Mouse (Mus musculus): Measurements from ENCODE around the gene Ackr4. TPM values are rescaled to one million over a fixed set of nuclear protein-coding genes. Genes with fewer than 3 reads are reported as not detected.

The Ackr4 gene
- polyA plus RNA-seq, 1 experiment: 13.6 TPM

DNA sequence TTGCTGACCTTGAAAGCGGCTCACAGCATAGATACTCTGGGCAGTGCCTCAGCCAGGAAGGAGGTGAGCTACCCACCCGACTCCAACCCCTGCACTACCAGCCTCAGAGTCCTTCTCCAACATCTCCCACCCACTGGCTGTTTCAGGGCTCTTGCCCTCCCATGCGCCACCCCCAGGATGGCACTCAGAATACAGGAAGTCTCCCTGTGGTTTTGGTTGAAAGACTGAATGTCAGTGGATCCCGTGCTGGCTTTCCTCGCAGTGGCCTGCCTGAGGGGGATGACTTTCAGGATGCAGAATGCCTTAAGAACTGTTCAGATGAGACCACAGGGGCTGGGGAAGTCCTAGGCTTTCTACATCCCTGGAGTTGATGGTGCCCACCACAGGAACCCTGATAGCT lies 3.6 kb downstream of the Ackr4 start:
- 36% methylated on average over 5 of the region's 5 CpGs for WGBS
- DNase-seq: no peak
- Histone ChIP-seq H3K4me3 (ENCODE audit: control insufficient read depth, insufficient read depth, low read length) (no peak overlapping the region), H3K27me3 (ENCODE audit: control insufficient read depth, insufficient read depth, low read length) (no peaks in the 10 kb centered on the region), H3K4me1 (replicated peaks; ENCODE audit: control insufficient read depth, insufficient read depth, low read length) (no peaks in the 10 kb centered on the region), H3K27ac (ENCODE audit: control insufficient read depth, insufficient read depth, low read length) (no peak overlapping the region), H3K36me3 (ENCODE audit: control insufficient read depth, insufficient read depth, low read length) (no peaks in the 10 kb centered on the region)
- TF ChIP-seq POLR2A (IDR thresholded peaks at IDR 0.05; ENCODE audit: control insufficient read depth, extremely low read depth, insufficient read depth, low read length, poor library complexity) (no peak), CTCF (IDR thresholded peaks at IDR 0.05; ENCODE audit: borderline replicate concordance, control insufficient read depth, extremely low read depth, insufficient read depth, low read length, poor library complexity) (no peak)

DNA sequence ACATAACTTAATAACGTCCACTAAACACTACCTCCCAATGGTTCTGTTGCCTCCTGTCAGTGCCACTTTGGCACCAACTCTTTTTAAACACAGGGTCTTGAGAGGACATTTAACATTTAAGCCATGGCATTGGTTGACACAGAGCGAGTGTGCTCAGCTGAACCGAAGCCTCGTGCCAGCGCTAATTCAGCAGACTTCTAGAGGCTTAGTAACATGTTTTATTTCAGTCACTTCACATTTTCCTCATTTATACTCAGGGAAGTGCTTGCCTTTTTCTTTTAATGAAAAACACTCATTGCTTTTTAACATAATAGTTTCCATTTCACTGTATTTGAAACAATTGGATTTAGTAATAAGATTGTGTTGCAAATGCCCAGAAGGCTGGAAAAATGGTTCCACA lies 17.6 kb downstream of the Ackr4 start:
- Histone ChIP-seq H3K27me3 (ENCODE audit: control insufficient read depth, insufficient read depth, low read length) (no peaks in the 10 kb centered on the region), H3K4me3 (ENCODE audit: control insufficient read depth, insufficient read depth, low read length) (no peak overlapping the region), H3K27ac (ENCODE audit: control insufficient read depth, insufficient read depth, low read length) (no peak overlapping the region), H3K4me1 (replicated peaks; ENCODE audit: control insufficient read depth, insufficient read depth, low read length) (no peaks in the 10 kb centered on the region), H3K36me3 (ENCODE audit: control insufficient read depth, insufficient read depth, low read length) (no peaks in the 10 kb centered on the region)
- WGBS: 96% methylated on average over 5 of the region's 5 CpGs
- no peak for DNase-seq
- no peak for TF ChIP-seq POLR2A (IDR thresholded peaks at IDR 0.05; ENCODE audit: control insufficient read depth, extremely low read depth, insufficient read depth, low read length, poor library complexity)
- no peak for TF ChIP-seq CTCF (IDR thresholded peaks at IDR 0.05; ENCODE audit: borderline replicate concordance, control insufficient read depth, extremely low read depth, insufficient read depth, low read length, poor library complexity)

DNA sequence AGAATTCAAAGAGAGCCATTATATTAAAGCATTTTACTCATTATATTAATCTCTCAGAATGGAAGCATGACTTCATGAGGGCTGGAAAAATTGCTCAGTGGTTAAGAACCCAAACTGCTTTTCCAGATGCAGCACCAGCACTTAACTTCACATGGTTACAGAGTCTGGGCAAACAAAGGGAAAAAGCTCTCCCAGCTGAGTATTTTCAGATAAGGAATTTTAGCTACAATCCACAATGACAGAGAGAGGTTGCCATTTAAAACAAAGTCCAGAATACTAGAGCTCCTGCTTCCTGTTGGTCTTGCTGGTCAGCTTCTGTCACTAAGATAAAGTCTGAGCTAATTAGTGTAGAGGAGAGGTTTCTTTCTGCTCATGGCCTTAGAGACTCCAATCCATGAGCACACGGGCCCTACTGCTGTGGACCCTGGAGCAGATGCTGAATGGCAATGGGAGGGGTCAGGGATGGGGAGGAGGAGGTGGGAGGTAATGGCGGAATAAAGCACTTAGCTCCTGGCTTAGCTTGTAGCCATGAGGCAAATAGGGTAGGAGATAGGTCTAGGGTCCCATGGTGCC lies 18.1 kb downstream of the Ackr4 start:
- TF ChIP-seq CTCF (IDR thresholded peaks at IDR 0.05; ENCODE audit: borderline replicate concordance, control insufficient read depth, extremely low read depth, insufficient read depth, low read length, poor library complexity): no peak
- no peak for TF ChIP-seq POLR2A (IDR thresholded peaks at IDR 0.05; ENCODE audit: control insufficient read depth, extremely low read depth, insufficient read depth, low read length, poor library complexity)
- H3K4me3 ChIP-seq (ENCODE audit: control insufficient read depth, insufficient read depth, low read length): no peak overlapping the region
- H3K27ac ChIP-seq (ENCODE audit: control insufficient read depth, insufficient read depth, low read length): no peak overlapping the region
- whole genome bisulfite sequencing: 94% methylated on average over 2 of the region's 2 CpGs
- no peaks in the 10 kb centered on the region for H3K27me3 ChIP-seq (ENCODE audit: control insufficient read depth, insufficient read depth, low read length)
- DNase-seq: no peak
- no peaks in the 10 kb centered on the region for H3K4me1 ChIP-seq (replicated peaks; ENCODE audit: control insufficient read depth, insufficient read depth, low read length)
- H3K36me3 ChIP-seq (ENCODE audit: control insufficient read depth, insufficient read depth, low read length): no peaks in the 10 kb centered on the region

DNA sequence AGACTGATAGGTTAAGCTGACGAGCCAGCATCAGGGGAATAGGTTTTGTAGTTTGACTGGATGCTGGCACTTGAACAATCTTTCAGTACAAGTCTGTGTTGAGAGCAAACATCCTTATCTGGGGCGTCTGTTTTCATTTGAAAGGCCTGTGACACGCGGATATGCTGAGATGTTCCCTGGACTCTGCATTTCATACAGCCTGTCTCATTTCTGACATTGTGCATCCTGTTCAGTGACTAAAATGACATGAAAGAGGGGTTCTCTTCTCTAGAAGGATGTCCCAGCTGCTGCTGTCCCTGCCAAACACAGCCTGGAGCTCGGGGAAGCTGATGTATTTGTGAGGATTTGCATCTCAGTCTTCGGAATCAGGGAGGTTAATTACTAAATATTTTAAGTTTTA lies 19.3 kb downstream of the Ackr4 start:
- TF ChIP-seq POLR2A (IDR thresholded peaks at IDR 0.05; ENCODE audit: control insufficient read depth, extremely low read depth, insufficient read depth, low read length, poor library complexity): no peak
- TF ChIP-seq CTCF (IDR thresholded peaks at IDR 0.05; ENCODE audit: borderline replicate concordance, control insufficient read depth, extremely low read depth, insufficient read depth, low read length, poor library complexity): no peak

DNA sequence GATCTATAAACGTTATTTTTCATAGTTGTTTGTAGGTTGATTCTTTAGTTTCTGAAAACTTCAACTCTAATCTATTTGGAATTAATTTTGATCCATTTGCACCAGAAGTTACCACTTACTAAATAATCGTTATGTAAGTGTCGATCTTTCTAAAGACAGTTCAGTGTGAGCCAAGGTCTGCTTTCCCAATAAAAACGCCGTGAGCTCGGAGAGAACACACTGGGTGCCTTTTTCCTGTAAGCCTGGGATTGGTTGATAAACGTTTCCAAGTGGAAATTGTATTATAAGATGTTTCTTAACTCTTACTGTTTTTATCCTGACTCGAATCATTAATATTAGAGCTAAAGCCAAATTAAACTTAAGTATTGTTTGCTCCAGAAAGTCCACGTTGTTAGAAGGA lies 19.8 kb downstream of the Ackr4 start:
- TF ChIP-seq CTCF (IDR thresholded peaks at IDR 0.05; ENCODE audit: borderline replicate concordance, control insufficient read depth, extremely low read depth, insufficient read depth, low read length, poor library complexity) (no peak), POLR2A (IDR thresholded peaks at IDR 0.05; ENCODE audit: control insufficient read depth, extremely low read depth, insufficient read depth, low read length, poor library complexity) (no peak)
- no peak for DNase-seq
- H3K4me1 ChIP-seq (replicated peaks; ENCODE audit: control insufficient read depth, insufficient read depth, low read length): no peaks in the 10 kb centered on the region
- H3K27ac ChIP-seq (ENCODE audit: control insufficient read depth, insufficient read depth, low read length): no peak overlapping the region
- no peaks in the 10 kb centered on the region for H3K27me3 ChIP-seq (ENCODE audit: control insufficient read depth, insufficient read depth, low read length)
- no peaks in the 10 kb centered on the region for H3K36me3 ChIP-seq (ENCODE audit: control insufficient read depth, insufficient read depth, low read length)
- 93% methylated on average over 9 of the region's 9 CpGs for WGBS
- H3K4me3 ChIP-seq (ENCODE audit: control insufficient read depth, insufficient read depth, low read length): no peak overlapping the region

More for the DNA sequence above, 19.3 kb downstream of the Ackr4 start:
- Histone ChIP-seq H3K27me3 (ENCODE audit: control insufficient read depth, insufficient read depth, low read length) (no peaks in the 10 kb centered on the region), H3K27ac (ENCODE audit: control insufficient read depth, insufficient read depth, low read length) (no peak overlapping the region), H3K36me3 (ENCODE audit: control insufficient read depth, insufficient read depth, low read length) (no peaks in the 10 kb centered on the region), H3K4me3 (ENCODE audit: control insufficient read depth, insufficient read depth, low read length) (no peak overlapping the region), H3K4me1 (replicated peaks; ENCODE audit: control insufficient read depth, insufficient read depth, low read length) (no peaks in the 10 kb centered on the region)
- DNase-seq: no peak
- 92% methylated on average over 6 of the region's 6 CpGs for WGBS

DNA sequence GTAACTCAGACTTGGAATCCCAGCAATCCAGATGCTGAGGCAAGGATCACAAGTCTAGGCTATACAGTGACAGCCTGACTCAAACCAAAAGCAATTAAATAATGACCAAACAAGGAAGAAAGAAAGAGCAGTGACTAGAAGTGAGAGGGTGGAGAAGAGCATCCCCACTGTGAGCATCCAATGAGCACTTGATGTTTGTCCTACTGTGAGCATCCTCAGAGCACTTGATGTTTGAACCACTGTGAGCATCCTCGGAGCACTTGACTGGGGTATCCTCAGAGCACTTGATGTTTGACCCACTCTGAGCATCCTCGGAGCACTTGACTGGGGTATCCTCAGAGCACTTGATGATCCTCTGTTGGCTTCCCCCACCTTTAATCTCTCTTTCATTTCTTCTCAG lies 21.7 kb downstream of the Ackr4 start:
- no peak for DNase-seq
- 97% methylated on average over 2 of the region's 2 CpGs for WGBS
- no peak overlapping the region for H3K27ac ChIP-seq (ENCODE audit: control insufficient read depth, insufficient read depth, low read length)
- H3K4me3 ChIP-seq (ENCODE audit: control insufficient read depth, insufficient read depth, low read length): no peak overlapping the region
- no peaks in the 10 kb centered on the region for H3K27me3 ChIP-seq (ENCODE audit: control insufficient read depth, insufficient read depth, low read length)
- TF ChIP-seq CTCF (IDR thresholded peaks at IDR 0.05; ENCODE audit: borderline replicate concordance, control insufficient read depth, extremely low read depth, insufficient read depth, low read length, poor library complexity) (no peak), POLR2A (IDR thresholded peaks at IDR 0.05; ENCODE audit: control insufficient read depth, extremely low read depth, insufficient read depth, low read length, poor library complexity) (no peak)
- no peaks in the 10 kb centered on the region for H3K4me1 ChIP-seq (replicated peaks; ENCODE audit: control insufficient read depth, insufficient read depth, low read length)
- no peaks in the 10 kb centered on the region for H3K36me3 ChIP-seq (ENCODE audit: control insufficient read depth, insufficient read depth, low read length)

DNA sequence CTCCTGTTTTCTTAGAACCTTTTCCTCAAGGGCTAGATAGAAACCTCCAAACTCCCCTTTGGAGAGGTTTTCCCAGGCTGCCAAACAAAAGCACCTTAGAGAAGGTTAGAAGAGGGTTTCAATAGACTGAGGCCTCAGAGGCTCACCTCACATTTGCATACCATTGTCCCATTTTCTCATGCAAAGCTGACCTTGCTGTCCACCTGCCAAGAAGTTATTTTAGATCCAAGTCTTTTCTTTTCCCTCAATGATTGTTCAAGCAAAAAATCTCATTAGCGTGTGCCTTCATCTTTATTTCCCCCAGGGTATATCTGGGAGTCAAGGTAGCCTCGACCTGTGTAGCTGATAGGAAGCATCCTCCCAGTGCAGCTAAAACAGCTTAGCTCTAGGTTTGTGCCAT lies 23.8 kb downstream of the Ackr4 start:
- TF ChIP-seq CTCF (IDR thresholded peaks at IDR 0.05; ENCODE audit: borderline replicate concordance, control insufficient read depth, extremely low read depth, insufficient read depth, low read length, poor library complexity): no peak
- TF ChIP-seq POLR2A (IDR thresholded peaks at IDR 0.05; ENCODE audit: control insufficient read depth, extremely low read depth, insufficient read depth, low read length, poor library complexity): no peak
- no peaks in the 10 kb centered on the region for H3K27me3 ChIP-seq (ENCODE audit: control insufficient read depth, insufficient read depth, low read length)
- no peaks in the 10 kb centered on the region for H3K36me3 ChIP-seq (ENCODE audit: control insufficient read depth, insufficient read depth, low read length)
- no peak overlapping the region for H3K27ac ChIP-seq (ENCODE audit: control insufficient read depth, insufficient read depth, low read length)
- WGBS: 90% methylated on average over 2 of the region's 2 CpGs
- no peaks in the 10 kb centered on the region for H3K4me1 ChIP-seq (replicated peaks; ENCODE audit: control insufficient read depth, insufficient read depth, low read length)
- no peak overlapping the region for H3K4me3 ChIP-seq (ENCODE audit: control insufficient read depth, insufficient read depth, low read length)
- DNase-seq: no peak
